Mouse (Mus musculus) heart, postnatal 0 days (tissue): ENCODE results near the gene Anxa11. TPM values are rescaled to one million over a fixed set of nuclear protein-coding genes. Genes with fewer than 3 reads are reported as not detected.
A peak's percentile ranks its signal among the peaks of the same experiment; 100 is the strongest.
"Not testable (repeated sequence)": the region's sequence is repeated elsewhere in the genome, so short reads cannot be mapped to it uniquely, and the experiment has no call there.

ENCODE experiments used
- ATAC-seq: fragments of 200-750 bp; cut with Nextera tagmentation; 2 replicates; pipeline ENCODE4 v1.8.0; 2017; ENCODE audit warnings: low read depth, moderate number of reproducible peaks, moderate library complexity; ENCODE audit not compliant: insufficient read depth
- DNase-seq: peaks from one replicate; pipeline ENCODE4 v3.0.0-alpha.2; 2016; ENCODE audit warnings: low spot score
- H3K27ac ChIP-seq: fragments of 300-500 bp; sonication (generic); 2 replicates; pipeline ENCODE4 v1.5.1; 2014; ENCODE audit warnings: low read depth, mild to moderate bottlenecking
- H3K27me3 ChIP-seq: fragments of 300-500 bp; sonication (generic); 2 replicates; pipeline ENCODE4 v1.6.1; 2014; ENCODE audit warnings: low read length, mixed read lengths; ENCODE audit not compliant: control insufficient read depth, insufficient read depth
- H3K36me3 ChIP-seq: fragments of 300-500 bp; sonication (generic); replicated peaks from 2 replicates; pipeline ENCODE4 v1.6.1; 2014; ENCODE audit warnings: low read length, mixed read lengths; ENCODE audit not compliant: control insufficient read depth, insufficient read depth
- H3K4me1 ChIP-seq: fragments of 300-500 bp; sonication (generic); 2 replicates; pipeline ENCODE4 v1.6.1; 2014; ENCODE audit warnings: antibody characterized with exemption; ENCODE audit not compliant: control insufficient read depth, insufficient read depth
- H3K4me2 ChIP-seq: fragments of 300-500 bp; sonication (generic); 2 replicates; pipeline ENCODE4 v1.6.1; 2014; ENCODE audit warnings: low read depth, mild to moderate bottlenecking, low read length, moderate library complexity
- H3K4me3 ChIP-seq: fragments of 300-500 bp; sonication (generic); 2 replicates; pipeline ENCODE4 v1.5.1; 2014; ENCODE audit warnings: low read depth, low read length
- H3K9ac ChIP-seq: fragments of 300-500 bp; sonication (generic); replicated peaks from 2 replicates; pipeline ENCODE4 v1.6.1; 2014; ENCODE audit warnings: low read depth, low read length, mixed read lengths
- H3K9me3 ChIP-seq: fragments of 300-500 bp; sonication (generic); replicated peaks from 2 replicates; pipeline ENCODE4 v1.6.1; 2016; ENCODE audit warnings: low read length; ENCODE audit not compliant: control insufficient read depth
- WGBS: fragments of 180-500 bp; shearing (Covaris S2); extraction: QIAGEN DNeasy Blood & Tissue Kit; methylation state at CpG from one replicate; pipeline ENCODE4 v1.1.7; 2014; 5-methylcytosine and 5-hydroxymethylcytosine counted together
- microRNA-seq: library from miRNA; unstranded; fragments of <30 nt; microRNA quantifications from one replicate; pipeline ENCODE4, GENCODE M21; 2016
- polyA plus RNA-seq: library from polyadenylated mRNA; unstranded; fragments of >200 nt; fragmentation: Nextera tagmentation; extraction: Ambion mirVana; gene quantifications from 2 replicates; pipeline ENCODE4 v1.2.1, GENCODE M21; 2015
- total RNA-seq: library from RNA; depleted of rRNA; stranded (reverse); fragments of >200 nt; gene quantifications from 2 replicates; pipeline ENCODE4 v1.2.3, GENCODE M21; 2014; ENCODE audit warnings: low replicate concordance; rRNA removed

Gene Anxa11
- total and polyA plus RNA-seq, 2 experiments from 2014 or later, result 21.1 to 36.8 TPM

DNA sequence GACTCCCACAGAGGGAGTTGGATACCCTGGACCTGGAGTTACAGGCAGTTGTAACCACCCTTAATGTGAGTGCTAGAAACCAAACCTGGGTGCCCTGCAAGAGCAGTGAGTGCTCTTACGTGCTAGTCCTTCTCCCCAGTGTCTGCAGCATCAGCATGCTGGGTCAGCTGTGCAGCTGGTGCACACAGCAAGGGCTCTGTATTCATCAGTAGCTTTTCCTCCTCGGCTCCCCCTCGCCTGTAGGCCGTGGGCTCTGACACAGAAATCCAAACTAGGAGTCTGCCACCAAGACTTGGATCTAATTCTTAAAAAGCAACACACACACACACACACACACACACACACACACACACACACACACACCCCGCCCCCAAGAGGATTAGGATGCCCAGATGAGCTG, 63.3 kb downstream of the Anxa11 start:
- H3K4me1 ChIP-seq, H3K36me3 ChIP-seq, DNase-seq, H3K9ac ChIP-seq, H3K27ac ChIP-seq, H3K9me3 ChIP-seq, H3K27me3 ChIP-seq, H3K4me2 ChIP-seq, ATAC-seq, H3K4me3 ChIP-seq: not testable (repeated sequence)
- WGBS, result no CpG with 5 or more reads among the region's 5 CpGs

DNA sequence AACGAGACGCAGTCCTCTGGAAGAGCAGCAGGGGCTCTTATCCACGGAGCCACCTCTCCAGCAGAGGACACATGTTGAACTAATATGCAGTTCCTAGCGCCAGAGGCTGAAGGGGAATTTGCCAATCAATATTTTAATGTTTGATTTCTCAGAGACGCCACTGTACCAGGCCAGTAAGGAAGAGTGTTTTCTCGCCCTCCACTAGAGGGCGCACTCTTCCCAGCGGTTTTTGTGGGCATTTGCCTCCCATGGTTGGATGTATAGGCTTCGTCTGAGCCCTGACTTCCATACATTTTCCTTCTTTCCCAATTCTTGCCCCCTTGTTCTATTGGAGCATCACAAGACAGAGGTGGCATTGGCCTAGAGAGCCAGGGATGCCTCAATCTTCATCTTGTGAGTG, 65.3 kb downstream of the Anxa11 start:
- not testable (repeated sequence) for H3K27me3 ChIP-seq, H3K27ac ChIP-seq, DNase-seq, H3K4me2 ChIP-seq, H3K36me3 ChIP-seq, H3K9me3 ChIP-seq, H3K9ac ChIP-seq, ATAC-seq, H3K4me1 ChIP-seq, H3K4me3 ChIP-seq
- WGBS, result no CpG with 5 or more reads among the region's 9 CpGs

DNA sequence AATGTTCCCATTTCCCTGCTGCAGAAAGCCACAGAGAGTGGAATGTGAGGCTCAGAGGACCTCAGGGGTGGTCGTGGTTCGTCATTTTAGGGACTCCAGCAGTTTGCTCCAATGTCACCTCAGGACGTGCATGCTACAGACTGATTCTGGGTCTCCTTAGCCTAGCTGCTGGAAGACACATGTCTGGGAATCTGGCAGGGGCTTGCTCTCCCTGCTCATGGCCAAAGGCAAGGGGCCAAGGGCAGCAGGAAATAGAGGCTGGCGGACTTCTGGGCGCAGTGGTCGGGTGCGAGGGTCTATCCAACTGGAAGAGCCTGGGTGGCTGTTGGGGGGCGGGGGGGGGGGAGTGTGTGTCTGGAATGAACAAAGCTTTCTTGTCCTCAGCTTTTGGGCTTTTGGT, 67.0 kb downstream of the Anxa11 start:
- H3K4me2 ChIP-seq, H3K9me3 ChIP-seq, H3K4me1 ChIP-seq, H3K27me3 ChIP-seq, H3K36me3 ChIP-seq, H3K27ac ChIP-seq, H3K4me3 ChIP-seq, H3K9ac ChIP-seq, DNase-seq, ATAC-seq: not testable (repeated sequence)
- no CpG with 5 or more reads among the region's 8 CpGs for WGBS

DNA sequence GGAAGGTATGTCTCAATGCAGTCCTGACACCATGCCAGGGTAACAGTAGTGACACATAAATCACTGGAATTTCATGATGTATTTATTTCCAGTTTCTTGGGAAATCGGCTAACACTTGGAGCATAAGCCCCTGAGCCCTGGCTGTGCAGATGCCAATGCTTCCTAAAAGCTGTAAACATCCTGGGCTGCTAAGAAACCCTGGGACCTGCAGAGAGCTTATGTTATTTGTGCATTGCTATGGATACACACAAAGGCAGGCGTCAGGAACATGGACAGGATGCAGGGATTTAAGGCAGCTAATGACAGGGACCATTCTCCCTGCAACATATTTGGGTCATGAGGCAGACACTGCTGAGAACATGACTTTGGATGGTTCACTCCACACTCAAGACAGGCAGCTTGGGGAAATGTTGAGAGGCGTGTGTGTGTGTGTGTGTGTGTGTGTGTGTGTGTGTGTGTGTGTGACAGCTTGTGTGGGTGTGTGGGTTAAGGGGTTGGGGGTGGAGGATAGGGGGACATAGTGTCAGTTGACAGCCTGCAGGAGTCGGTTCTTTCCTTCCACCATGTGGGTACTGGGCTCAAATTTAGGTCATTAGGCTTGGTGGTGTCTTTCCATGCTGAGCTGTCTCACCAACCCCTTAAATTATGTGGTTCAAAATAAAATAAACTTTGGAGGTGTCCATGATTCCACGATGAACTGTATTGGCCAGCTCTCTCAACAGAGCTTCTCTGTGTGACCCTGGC, 76.6 kb downstream of the Anxa11 start:
- WGBS, result no CpG with 5 or more reads among the region's 5 CpGs

DNA sequence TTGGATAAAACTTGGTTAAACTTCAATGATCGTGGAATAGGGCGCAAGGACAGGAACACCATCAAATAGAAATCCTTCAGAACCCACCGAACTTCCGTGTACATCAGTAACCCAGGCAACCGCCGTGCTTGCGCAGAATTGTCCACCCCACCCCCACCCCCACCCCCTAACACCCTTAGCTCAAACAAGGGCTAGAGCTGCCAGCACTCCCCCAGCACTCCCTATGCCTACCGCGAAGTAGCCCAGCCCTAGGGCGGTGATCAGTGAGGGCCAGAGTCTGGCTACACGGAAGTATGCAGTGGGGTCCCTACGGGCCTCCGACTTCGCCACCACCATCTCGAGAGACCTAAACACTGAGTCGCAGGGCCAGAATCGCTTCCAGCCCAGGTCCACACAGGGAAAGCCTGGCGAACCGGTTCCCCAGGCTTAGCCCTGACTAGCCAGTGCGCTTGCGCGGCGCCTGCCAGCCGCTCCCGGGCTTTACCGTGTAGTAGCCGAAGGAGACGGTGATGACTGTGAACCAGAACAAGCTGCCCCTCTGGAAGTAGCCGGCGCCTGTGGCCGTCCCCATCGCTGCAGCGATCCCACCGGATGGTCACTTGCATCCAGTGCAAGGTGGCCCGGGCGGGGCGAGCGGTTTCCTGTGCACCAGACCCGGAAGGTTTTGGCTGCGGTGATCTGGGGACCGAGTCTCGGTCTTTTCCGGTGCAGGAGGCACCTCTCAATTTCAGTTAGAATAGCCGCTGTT, 85.0 kb downstream of the Anxa11 start:
- not testable (repeated sequence) for H3K9ac ChIP-seq, H3K36me3 ChIP-seq, H3K4me1 ChIP-seq, H3K4me2 ChIP-seq, H3K27me3 ChIP-seq, H3K27ac ChIP-seq, H3K4me3 ChIP-seq, H3K9me3 ChIP-seq, DNase-seq
- no CpG with 5 or more reads among the region's 44 CpGs for WGBS
- peak; percentile 60 for ATAC-seq

More for the DNA sequence above, 76.6 kb downstream of the Anxa11 start:
- H3K4me1 ChIP-seq, ATAC-seq, H3K4me2 ChIP-seq, H3K36me3 ChIP-seq, DNase-seq, H3K27ac ChIP-seq, H3K27me3 ChIP-seq, H3K4me3 ChIP-seq, H3K9ac ChIP-seq, H3K9me3 ChIP-seq: not testable (repeated sequence)

DNA sequence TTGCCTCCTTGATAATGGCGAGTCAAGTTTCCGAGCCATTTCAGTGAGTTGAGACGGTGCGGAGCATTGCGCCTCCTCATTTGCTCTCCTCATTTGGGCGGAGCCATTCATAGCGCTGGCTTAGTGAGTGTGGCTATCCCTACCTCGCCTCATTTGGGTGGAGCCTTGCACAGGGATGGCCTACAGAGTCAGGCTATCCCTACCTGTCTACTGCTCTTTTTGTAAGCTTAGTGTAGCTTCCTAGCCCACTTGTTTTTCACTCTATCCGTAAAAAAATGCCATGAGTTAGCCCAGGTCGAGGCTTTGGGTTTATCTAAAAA, 85.6 kb downstream of the Anxa11 start, which contains the start of gene Tmem254a:
Gene Tmem254a, minus strand, starts transcription at position 111 of the 320 bp plus-strand sequence.
- not testable (repeated sequence) for H3K36me3 ChIP-seq, H3K9me3 ChIP-seq, H3K4me2 ChIP-seq, H3K4me3 ChIP-seq, H3K9ac ChIP-seq, DNase-seq, H3K27me3 ChIP-seq, H3K27ac ChIP-seq, H3K4me1 ChIP-seq, ATAC-seq
- WGBS, result no CpG with 5 or more reads among the region's 10 CpGs

Small RNA genes within 50 kb of the gene (microRNA-seq; reads per million reads assigned to microRNA genes)
- not detected for gene Gm23701

Other genes with a start within 250 kb of the Anxa11 start
- gene Ppif, start 148.0 kb upstream of the Anxa11 start, total RNA-seq, result 205 and 222 TPM in 2 replicates
- gene Ppif, start 148.0 kb upstream of the Anxa11 start, polyA plus RNA-seq, result 140 and 151 TPM in 2 replicates
- gene Zcchc24, start 73.1 kb upstream of the Anxa11 start, total RNA-seq, result 36.6 and 40.3 TPM in 2 replicates
- 14.9 and 18.5 TPM in 2 replicates for gene Zcchc24, start 73.1 kb upstream of the Anxa11 start, polyA plus RNA-seq
- gene Plac9a, start 60.9 kb downstream of the Anxa11 start, total RNA-seq, result not detected in 2 replicates
- gene Plac9a, start 60.9 kb downstream of the Anxa11 start, polyA plus RNA-seq, result 0.31 and 2.3 TPM in 2 replicates
- gene Tmem254a, start 85.5 kb downstream of the Anxa11 start, total RNA-seq, result 8.8 TPM in 1 of 2 replicates, not detected in the other
- gene Tmem254a, start 85.5 kb downstream of the Anxa11 start, polyA plus RNA-seq, result 1.6 and 2.3 TPM in 2 replicates
- gene Cphx1, start 96.1 kb downstream of the Anxa11 start, total RNA-seq, result not detected in 2 replicates
- gene Cphx1, start 96.1 kb downstream of the Anxa11 start, polyA plus RNA-seq, result 0.10 TPM in 1 of 2 replicates, not detected in the other
- 0.46 and 2.4 TPM in 2 replicates for gene Duxbl1, start 136.4 kb downstream of the Anxa11 start, total RNA-seq
- 0.23 and 0.26 TPM in 2 replicates for gene Duxbl1, start 136.4 kb downstream of the Anxa11 start, polyA plus RNA-seq
- 99.6 and 106 TPM in 2 replicates for gene Gm9780, start 200.6 kb downstream of the Anxa11 start, total RNA-seq
- 24.3 and 38.1 TPM in 2 replicates for gene Gm9780, start 200.6 kb downstream of the Anxa11 start, polyA plus RNA-seq
- 9.0 and 18.0 TPM in 2 replicates for gene Tmem254c, start 225.2 kb downstream of the Anxa11 start, total RNA-seq
- gene Tmem254c, start 225.2 kb downstream of the Anxa11 start, polyA plus RNA-seq, result 17.5 and 18.1 TPM in 2 replicates
- not detected in 2 replicates for gene Cphx2, start 239.4 kb downstream of the Anxa11 start, total RNA-seq
- gene Cphx2, start 239.4 kb downstream of the Anxa11 start, polyA plus RNA-seq, result not detected in 2 replicates
- gene Cphx3, start 240.1 kb downstream of the Anxa11 start, total RNA-seq, result not detected in 2 replicates
- not detected in 2 replicates for gene Cphx3, start 240.1 kb downstream of the Anxa11 start, polyA plus RNA-seq